ENCODE assay signal across 8 mouse cellular contexts in the genomic region with DNA sequence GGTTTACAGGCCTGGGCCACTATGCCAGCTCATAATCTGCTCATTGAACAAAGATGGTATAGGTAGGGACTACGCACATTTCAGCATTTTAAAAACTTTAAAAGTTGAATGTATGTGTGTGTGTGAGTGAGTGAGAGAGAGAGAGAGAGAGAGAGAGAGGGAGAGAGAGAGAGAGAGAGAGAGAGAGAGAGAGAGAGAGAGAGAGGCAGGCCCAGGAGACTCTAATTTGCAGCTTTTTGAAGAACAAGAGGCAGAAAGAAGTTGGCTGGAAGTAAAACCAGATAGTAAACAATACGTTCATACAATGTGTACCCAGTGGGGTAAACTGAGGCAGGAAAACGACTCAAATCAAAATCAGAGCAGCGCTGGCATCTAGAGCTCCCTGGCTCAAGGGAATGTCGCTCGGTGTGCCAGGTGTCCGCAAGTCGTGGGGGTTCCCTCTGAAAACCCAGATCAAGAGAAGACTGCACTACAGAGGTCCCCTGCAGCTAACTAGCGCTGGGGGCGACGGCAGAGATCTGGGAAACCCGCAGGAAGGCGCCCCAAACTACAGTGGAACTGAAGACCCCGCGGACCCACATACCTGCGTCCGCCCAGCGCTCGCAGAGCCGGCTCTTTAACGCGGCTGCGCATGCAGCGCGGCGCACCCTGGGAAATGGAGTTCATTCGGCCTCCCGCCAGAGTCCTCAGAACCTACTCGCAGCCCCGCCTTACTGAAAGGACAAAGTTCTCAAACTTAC. TPM values are rescaled to one million over a fixed set of nuclear protein-coding genes. Genes with fewer than 3 reads are reported as not detected.
A peak's percentile ranks its signal among the peaks of the same experiment; 100 is the strongest.
DNase-seq lines count a peak whose midpoint lies in the region; ATAC-seq lines count a peak whose summit lies in the region.

A gene (minus strand): TSS at position 650 of the 740 bp plus-strand sequence.

- no peaks in the 10 kb centered on the region for H3K27me3 ChIP-seq in intestine, embryonic 14.5 days (replicated peaks; ENCODE audit: control insufficient read depth, insufficient read depth, low read length)

- DNase-seq in adrenal gland, adult 2 months: peak; percentile 88
- peak; percentile 89 for DNase-seq in embryo, embryonic 10.5 days (ENCODE audit: low spot score)
- peak; percentile 74 for DNase-seq in gastrocnemius, postnatal 25 days
- peak; percentile 88 for DNase-seq in intestine, embryonic 14.5 days (ENCODE audit: low spot score)
- DNase-seq in left cerebral cortex, postnatal 14 days (ENCODE audit: low spot score in 2 of 2): peak; percentile 74 to 85
- DNase-seq in right cerebral cortex, postnatal 25 days: peak; percentile 87
- DNase-seq in yolk sac, embryonic 10.5 days (ENCODE audit: low spot score): peak; percentile 85

- no peaks in the 10 kb centered on the region for H3K4me1 ChIP-seq in intestine, embryonic 14.5 days (replicated peaks; ENCODE audit: control insufficient read depth, insufficient read depth, low read length)

- H3K4me2 ChIP-seq in intestine, embryonic 14.5 days (ENCODE audit: low read length): peak within 1 kb of the TSS; percentile 60

- peak; percentile 90 for ATAC-seq in intestine, embryonic 14.5 days (replicated peaks; ENCODE audit: low FRiP score, low TSS enrichment, low read depth)
- ATAC-seq in megakaryocyte-erythroid progenitor cell, adult 5-6 weeks (replicated peaks; ENCODE audit: low FRiP score, low TSS enrichment, poor library complexity, severe bottlenecking): peak; percentile 97

- intact Hi-C loops in left cerebral cortex, postnatal 14 days (cut with DNase I): no loop called here

- H3K27ac ChIP-seq in intestine, embryonic 14.5 days (ENCODE audit: low read depth): no peak within 1 kb of the TSS

- H3K36me3 ChIP-seq in intestine, embryonic 14.5 days (ENCODE audit: control insufficient read depth, insufficient read depth, low read length): peaks cover 10% of the 10 kb centered on the region

- H3K9me3 ChIP-seq in intestine, embryonic 14.5 days (ENCODE audit: control insufficient read depth, low read length): no peaks in the 10 kb centered on the region

- peak within 1 kb of the TSS; percentile 63 for H3K9ac ChIP-seq in intestine, embryonic 14.5 days (ENCODE audit: low read length)

- WGBS in intestine, embryonic 14.5 days: 3% methylated on average over 30 of the region's 30 CpGs

- H3K4me3 ChIP-seq in intestine, embryonic 14.5 days (ENCODE audit: low read depth, low read length): peak within 1 kb of the TSS; percentile 59

RNA-seq across cellular contexts. Expression of the gene that starts here (rescaled TPM):
- total RNA-seq in adrenal gland, adult 2 months (2021): 10 to 100 TPM in 1 of 2 experiments, 1 to 10 TPM in 1; 6.7 to 11.5 TPM
- polyA plus RNA-seq in adrenal gland, adult 2 months (2012; rRNA removed): 20.4 and 22.0 TPM in 2 replicates
- 1 to 10 TPM; 3.2 to 3.3 TPM for total RNA-seq in gastrocnemius, postnatal 25 days (2021)
- 8.2 and 9.6 TPM in 2 replicates for polyA plus RNA-seq in intestine, embryonic 14.5 days (2014; fragmentation: Nextera tagmentation; extraction: Ambion mirVana)
- 10 to 100 TPM; 15.6 to 16.9 TPM for total RNA-seq in left cerebral cortex, postnatal 14 days (2021)
- total RNA-seq in megakaryocyte-erythroid progenitor cell, adult 5-6 weeks (2014; fragmentation: Nextera tagmentation): 5.1 and 10.8 TPM in 2 replicates
- 2.1 and 2.9 TPM in 2 replicates for total RNA-seq in megakaryocyte-erythroid progenitor cell, adult 5-6 weeks (2017)
